Mouse (Mus musculus) right cerebral cortex, postnatal 14 days (tissue): ENCODE data around the gene Gpr61.

ENCODE experiments used
- DNase-seq: peaks from one replicate; pipeline ENCODE4 v3.0.0; 2022

Gene Gpr61

GRCm38 (mm10) chr3:108129367-108129766 lies 25.3 kb downstream of the Gpr61 start:
- DNase-seq, result no peak

GRCm38 (mm10) chr3:108128520-108128919 lies 26.2 kb downstream of the Gpr61 start:
- DNase-seq, result no peak

DNA sequence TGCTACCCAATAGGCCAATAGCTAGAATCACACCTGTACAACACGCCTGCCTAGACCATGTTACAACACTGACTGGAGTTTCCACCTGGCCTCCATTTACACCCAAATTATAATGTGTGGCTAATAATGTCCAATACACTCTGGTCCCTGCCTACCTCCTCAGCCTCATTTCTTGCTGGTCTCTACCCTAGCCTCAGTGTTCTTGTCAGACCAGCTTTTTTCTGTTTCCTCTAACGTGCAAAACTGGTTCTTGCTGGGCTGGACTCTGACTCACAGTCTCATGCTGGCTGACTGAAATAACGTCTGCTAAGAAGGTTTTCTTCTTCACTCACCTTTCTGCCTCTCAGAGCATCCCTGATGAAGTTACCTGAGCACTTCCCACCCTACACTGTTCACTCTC lies 28.4 kb downstream of the Gpr61 start:
- DNase-seq, result no peak

GRCm38 (mm10) chr3:108124131-108124530 lies 30.6 kb downstream of the Gpr61 start:
- DNase-seq, result no peak

GRCm38 (mm10) chr3:108123242-108123641 lies 31.4 kb downstream of the Gpr61 start:
- no peak for DNase-seq

DNA sequence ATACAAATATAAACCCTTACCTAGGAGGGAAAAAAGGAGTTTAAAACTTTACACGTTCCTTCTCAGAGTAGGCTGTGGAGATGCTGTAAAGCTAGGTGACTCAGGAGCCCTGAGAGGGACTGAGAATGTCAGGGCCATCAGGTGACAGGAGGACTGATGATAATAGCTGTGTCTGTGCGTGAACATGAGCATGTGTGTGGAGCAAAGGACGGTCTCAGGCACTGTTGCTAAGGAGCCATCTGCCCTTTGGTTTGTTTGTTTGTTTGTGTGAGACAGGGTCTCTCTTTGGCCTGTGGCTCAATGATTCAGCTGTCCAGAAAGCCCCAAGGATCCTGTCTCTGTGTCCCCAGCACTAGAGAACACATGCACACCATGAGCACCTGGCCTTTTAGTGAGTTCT lies 33.6 kb downstream of the Gpr61 start:
- no peak for DNase-seq

GRCm38 (mm10) chr3:108117465-108117864 lies 37.2 kb downstream of the Gpr61 start:
- no peak for DNase-seq

DNA sequence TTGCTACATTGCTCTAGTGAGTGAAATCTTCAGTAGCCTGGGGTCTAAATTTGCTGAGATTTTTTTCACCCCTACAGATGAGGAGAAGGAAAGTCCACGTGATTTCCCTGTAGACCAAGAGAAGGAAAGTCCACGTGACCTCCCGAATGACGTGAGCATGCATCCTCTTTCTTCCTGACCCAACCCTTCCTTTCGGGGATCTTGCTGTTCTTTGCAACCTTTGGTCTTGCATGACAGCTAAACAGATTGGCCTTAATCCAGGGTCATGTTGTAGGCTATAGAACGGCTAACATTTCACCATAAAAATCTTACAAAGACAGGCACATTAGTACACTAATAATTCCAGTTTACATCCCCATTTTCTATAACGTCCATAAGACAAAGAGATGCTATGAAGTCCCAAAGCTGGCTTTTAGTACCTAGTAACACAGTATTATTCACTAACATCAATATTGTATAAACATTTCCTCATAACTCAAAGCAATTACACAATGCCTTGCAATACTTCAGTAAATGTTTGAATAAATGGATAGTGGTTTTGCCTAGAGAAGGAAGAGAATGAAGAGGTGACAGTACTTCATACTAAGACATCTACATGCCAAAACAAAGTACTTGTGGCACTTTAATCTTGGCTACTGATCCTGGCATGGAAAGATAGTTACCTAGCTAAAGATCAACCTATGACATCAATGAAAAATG lies 40.9 kb downstream of the Gpr61 start:
- DNase-seq, result no peak

- no peak for DNase-seq
Measured at GRCm38 (mm10) chr3:108112666-108113065, 42.0 kb downstream of the Gpr61 start.

GRCm38 (mm10) chr3:108112246-108112645 lies 42.4 kb downstream of the Gpr61 start:
- no peak for DNase-seq

GRCm38 (mm10) chr3:108111320-108111719 lies 43.4 kb downstream of the Gpr61 start:
- DNase-seq, result no peak

- no peak for DNase-seq
Measured at GRCm38 (mm10) chr3:108105281-108105680, 49.4 kb downstream of the Gpr61 start.

DNA sequence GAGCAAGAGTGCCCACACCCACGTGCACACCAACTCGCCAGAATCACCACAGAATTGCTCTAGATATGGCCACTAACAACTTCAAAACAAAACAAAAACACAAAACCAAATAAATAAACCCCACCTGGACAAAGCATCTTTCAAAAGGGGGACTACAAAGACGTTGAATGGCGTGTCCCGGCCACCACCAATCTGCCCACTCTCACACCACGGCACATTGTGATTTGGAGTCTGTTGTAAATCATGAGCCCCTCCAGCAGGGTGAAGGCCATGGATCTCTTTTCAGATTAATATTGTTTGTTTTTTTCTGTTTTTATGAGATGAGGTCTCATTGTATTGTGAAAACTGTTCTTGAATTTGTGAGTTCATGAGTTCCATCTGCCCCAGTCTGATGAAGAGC lies 52.6 kb downstream of the Gpr61 start:
- DNase-seq, result no peak

DNA sequence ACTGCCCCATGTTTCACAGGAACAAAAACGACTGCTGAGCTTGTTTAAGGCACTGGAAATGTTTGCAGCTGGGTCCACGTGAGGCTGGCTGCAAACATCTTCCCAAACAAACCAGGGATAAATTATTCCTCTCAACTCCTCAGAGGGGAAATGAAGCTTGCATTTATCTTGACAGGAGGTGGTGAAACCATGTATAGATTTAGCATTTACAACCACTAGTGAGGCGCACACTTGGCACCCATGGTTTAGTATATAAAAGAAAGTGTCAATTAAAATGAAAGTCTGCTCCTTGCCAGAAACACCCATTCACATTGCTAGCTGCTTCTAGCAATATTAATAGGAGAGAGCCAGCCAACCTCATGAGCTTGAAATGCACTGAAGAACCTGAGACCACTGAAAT lies 53.1 kb downstream of the Gpr61 start:
- no peak for DNase-seq
